Mouse (Mus musculus) brown adipose tissue, adult 24 weeks (tissue): ENCODE data around the gene Bcl2l15. TPM values are rescaled to one million over a fixed set of nuclear protein-coding genes. Genes with fewer than 3 reads are reported as not detected.

ENCODE experiments used
- H3K27ac ChIP-seq: fragments of 200-500 bp; replicated peaks from 2 replicates; pipeline ENCODE4 v1.5.1; 2012; ENCODE audit warnings: low read depth, mild to moderate bottlenecking, low read length
- H3K4me1 ChIP-seq: fragments of 200-500 bp; 2 replicates; pipeline ENCODE4 v1.6.1; 2012; ENCODE audit warnings: low read length, mixed read lengths; ENCODE audit not compliant: control insufficient read depth, insufficient read depth, insufficient read length
- H3K4me3 ChIP-seq: fragments of 200-500 bp; 2 replicates; pipeline ENCODE4 v1.5.1; 2012; ENCODE audit warnings: low read depth, mild to moderate bottlenecking, low read length, moderate library complexity; ENCODE audit not compliant: insufficient read depth
- polyA plus RNA-seq: library from polyadenylated mRNA; stranded (reverse); fragments of >200 nt; gene quantifications from 2 replicates; pipeline ENCODE4 v1.2.4, GENCODE M21; 2012; ENCODE audit not compliant: missing spikeins, insufficient read depth, insufficient read length

Gene Bcl2l15
- polyA plus RNA-seq, 1 experiment, result not detected

DNA sequence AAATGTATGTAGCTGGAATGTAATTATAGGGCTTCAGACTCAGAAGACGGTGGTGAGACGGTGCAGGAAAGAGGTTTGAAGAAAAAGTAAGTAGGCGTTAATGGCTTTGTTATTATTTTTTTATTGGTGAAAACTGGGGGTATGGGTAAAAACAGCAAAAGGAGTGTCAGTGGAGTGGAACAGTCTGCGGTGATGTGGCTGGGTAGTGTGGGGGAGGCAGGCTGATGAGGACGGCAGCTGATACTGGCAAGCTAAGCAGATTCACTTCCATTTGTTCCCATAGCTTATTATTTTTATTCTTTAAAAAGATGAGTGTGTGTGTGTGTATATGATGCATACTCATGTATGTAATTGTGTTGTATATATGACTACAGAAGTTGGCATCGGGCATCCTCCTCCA, 19.1 kb downstream of the Bcl2l15 start:
- no peak overlapping the region for H3K27ac ChIP-seq
- H3K4me1 ChIP-seq, result no peaks in the 10 kb centered on the region
- no peak overlapping the region for H3K4me3 ChIP-seq

GRCm38 (mm10) chr3:103851882-103852281, 19.5 kb downstream of the Bcl2l15 start:
- no peak overlapping the region for H3K27ac ChIP-seq
- H3K4me3 ChIP-seq, result no peak overlapping the region
- no peaks in the 10 kb centered on the region for H3K4me1 ChIP-seq

DNA sequence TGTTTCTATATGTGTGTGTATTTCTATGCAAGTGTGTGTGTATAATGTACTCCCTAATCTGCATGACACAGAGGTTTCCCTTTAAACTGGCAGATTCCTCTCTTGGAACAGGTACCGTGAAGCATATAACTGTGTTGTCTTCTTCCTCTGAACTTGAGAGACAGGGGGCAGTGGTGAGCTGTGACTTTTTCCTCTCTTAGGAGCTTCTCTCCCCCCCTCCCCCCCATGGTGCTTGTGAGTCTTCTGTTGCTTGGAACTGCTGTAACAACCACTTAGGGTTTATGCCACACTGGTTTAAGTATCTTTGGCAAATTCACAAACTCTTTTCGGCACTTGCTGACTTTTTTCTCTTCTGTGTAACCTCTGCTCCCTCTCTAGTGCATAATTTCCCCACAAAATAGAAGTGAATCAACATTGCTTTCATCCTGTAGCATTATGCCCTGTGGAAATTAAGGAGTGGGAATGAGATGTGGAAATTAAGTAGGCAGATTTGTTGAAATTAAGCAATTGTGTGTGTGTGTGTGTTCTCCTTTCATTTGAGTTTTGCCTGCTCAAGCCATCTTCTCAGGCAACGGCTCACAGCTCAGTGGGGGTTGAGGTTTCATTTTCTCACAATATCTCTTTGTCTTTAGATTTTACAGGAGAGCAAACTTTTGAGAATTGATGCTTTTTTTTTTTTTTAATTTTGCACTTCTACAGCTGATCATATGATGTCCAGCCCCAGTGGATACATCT, 20.3 kb downstream of the Bcl2l15 start:
- Histone ChIP-seq H3K4me1 (no peaks in the 10 kb centered on the region), H3K4me3 (no peak overlapping the region), H3K27ac (no peak overlapping the region)

DNA sequence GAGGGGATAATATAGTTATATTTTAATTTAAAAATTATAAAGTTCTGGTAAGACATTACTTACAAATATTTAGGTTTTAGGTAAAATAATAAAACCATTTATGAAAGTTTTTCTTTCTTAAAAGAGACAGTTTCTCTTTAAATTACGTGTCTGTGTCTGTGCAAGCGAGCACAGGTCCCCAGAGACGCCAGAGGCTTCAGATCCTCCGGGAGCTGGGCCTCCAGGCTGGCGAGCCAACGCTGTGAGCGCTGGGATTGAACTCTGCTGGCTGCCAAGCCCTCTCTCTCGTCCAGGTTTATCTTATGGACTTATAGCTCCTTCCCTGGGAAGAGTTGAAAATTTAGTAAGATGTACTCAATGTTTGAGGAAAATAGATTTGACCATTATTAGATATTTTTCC, 21.4 kb downstream of the Bcl2l15 start:
- no peak overlapping the region for H3K27ac ChIP-seq
- no peaks in the 10 kb centered on the region for H3K4me1 ChIP-seq

DNA sequence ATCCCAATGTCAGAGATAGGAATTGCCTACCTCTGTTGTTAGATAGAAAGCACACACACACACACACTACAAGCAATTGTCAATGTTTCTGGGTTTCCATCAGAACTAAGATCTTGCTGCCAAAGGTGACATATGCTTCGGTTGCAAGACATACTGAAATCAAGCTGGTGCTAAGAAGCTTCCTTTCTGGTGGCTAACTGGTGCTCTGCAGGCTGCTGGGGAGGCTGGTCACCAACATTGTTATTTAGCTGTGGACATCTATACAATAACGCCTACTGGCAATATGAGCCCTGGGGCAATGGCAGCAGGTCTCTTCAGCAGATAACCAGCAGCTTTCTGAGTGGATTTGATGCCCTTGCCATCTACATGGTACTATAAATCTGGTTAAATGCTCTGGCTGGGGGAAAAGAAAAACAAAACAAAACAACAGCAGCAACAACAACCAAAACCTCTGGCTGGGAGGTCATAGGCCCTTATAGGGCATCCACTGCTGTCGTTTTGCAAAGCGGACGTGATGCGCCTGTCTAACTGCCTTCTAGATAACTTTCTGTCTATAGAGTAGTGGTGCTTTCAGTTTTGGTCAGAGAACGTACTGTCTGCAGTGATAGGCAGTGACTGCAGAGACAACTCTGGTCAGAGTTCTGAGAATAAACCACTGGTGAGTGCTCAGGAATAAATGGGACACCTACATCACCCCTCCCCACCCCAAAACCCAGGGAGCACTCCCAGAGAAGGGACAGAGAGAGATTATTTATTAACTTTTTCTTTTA, 24.8 kb downstream of the Bcl2l15 start:
- Histone ChIP-seq H3K4me1 (no peaks in the 10 kb centered on the region), H3K4me3 (no peak overlapping the region), H3K27ac (no peak overlapping the region)

More for the DNA sequence above, 21.4 kb downstream of the Bcl2l15 start:
- no peak overlapping the region for H3K4me3 ChIP-seq

GRCm38 (mm10) chr3:103857977-103858563, 25.7 kb downstream of the Bcl2l15 start:
- H3K27ac ChIP-seq, result peak overlapping the region; percentile 0; the same call in 1 of the 2 replicates
- H3K4me1 ChIP-seq, result no peaks in the 10 kb centered on the region
- H3K4me3 ChIP-seq, result no peak overlapping the region

- peak within 1 kb of the TSS; percentile 33 for H3K4me3 ChIP-seq
- no peaks in the 10 kb centered on the region for H3K4me1 ChIP-seq
- peak within 1 kb of the TSS; percentile 80 for H3K27ac ChIP-seq
Observed at GRCm38 (mm10) chr3:103858881-103859801, 26.7 kb downstream of the Bcl2l15 start, which contains the start of gene Ptpn22. Gene Ptpn22, plus strand, starts transcription at chr3:103859795.

DNA sequence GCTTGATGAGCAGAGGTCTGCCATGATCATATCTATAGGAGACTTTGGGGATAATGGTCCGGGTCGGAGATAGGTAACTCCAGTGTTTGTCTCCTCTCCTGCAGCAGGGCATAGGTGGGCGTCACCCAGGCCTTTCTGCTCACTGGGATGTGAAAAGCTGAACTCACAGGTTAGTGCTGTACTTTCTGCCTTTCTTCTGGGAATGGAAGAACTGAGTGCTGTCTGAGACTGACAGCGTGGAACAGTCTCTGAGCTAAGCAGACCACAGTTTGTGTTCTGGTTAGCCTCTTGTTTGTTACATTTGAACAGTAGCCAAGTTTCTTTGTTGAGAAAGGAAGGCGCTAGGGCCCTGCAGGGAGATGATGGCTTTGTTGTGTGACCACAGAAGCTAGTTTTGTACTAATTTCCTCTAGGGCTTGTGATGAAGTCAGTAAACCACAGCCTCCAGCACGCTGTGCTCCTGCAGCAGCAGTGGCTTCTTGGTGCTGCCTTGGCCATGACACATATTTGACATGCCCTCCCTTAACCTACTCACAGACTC, 27.5 kb downstream of the Bcl2l15 start:
- H3K27ac ChIP-seq, result peak overlapping the region; percentile 70
- no peaks in the 10 kb centered on the region for H3K4me1 ChIP-seq
- H3K4me3 ChIP-seq, result peak overlapping the region; percentile 33

DNA sequence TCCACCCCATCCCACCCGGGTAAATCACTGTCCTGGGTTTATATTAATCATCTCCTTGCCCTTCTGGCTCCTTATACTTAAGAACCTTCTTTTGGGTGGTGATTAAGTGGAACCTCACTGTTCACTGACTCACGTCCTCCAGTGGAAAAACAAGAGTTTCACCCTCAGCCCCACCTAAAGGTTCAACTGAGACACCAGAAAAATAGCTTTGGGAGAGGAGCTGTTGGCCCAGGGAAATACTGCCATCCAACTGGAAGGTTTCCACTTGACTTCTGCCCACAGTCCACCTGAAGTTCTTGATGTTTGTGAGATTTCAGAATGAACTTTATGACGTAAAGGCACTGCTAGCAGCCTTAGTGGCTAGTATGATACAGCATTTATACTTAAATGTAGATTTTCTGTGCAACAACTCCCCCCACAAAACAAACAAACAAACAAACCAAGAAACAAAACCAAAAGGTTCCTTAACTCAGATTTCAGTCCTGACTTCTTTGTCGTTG, 30.4 kb downstream of the Bcl2l15 start:
- no peak overlapping the region for H3K4me3 ChIP-seq
- no peaks in the 10 kb centered on the region for H3K4me1 ChIP-seq
- no peak overlapping the region for H3K27ac ChIP-seq

DNA sequence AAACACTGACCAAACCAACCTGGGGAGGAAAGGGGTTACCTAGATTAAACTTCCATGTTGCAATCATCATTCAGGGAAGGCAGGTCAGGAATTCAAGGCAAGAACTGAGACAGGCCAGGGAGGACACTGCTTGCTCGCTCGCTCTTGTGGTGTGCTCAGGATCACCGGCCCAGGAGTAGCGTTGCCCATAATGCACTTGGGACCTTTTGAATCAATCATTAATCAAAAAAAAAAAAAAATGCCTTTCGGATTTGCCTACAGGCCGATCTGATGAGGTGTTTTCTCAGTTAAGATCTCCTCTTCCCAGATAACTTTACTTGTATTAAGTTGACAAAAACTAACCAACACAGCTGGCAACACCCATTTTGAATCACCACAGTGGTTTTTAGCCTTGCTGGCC, 31.8 kb downstream of the Bcl2l15 start:
- no peak overlapping the region for H3K4me3 ChIP-seq
- H3K27ac ChIP-seq, result no peak overlapping the region
- no peaks in the 10 kb centered on the region for H3K4me1 ChIP-seq

DNA sequence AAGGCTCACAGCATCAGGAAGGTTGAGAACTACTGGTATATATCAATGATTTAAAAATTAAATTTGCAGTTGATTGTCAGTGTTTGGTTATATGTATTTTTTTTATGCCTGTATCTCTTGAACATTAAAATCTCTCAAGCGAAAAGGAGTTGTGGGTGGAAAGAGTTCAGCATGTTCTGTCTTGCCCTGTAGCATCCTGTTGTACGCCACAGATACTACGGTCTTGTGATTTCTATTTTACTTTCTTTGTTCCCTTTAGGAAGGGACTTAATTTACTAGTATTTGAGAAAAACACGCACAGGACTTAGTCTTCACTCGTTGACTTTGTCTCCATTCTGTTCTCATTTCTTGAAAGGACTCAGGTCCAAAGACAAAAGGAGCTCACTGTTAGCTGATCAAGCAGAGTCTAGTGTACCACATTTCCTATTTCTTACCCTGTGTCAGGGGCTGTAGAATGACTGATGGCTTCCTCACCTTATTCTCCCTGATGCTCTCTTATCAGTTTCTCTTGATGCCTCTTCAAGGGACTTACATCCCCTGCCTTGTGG, 35.1 kb downstream of the Bcl2l15 start:
- Histone ChIP-seq H3K27ac (no peak overlapping the region), H3K4me3 (no peak overlapping the region), H3K4me1 (no peaks in the 10 kb centered on the region)

- Histone ChIP-seq H3K27ac (no peak overlapping the region), H3K4me3 (no peak overlapping the region)
Observed at GRCm38 (mm10) chr3:103868008-103868407, 35.6 kb downstream of the Bcl2l15 start.

GRCm38 (mm10) chr3:103872663-103873098, 40.3 kb downstream of the Bcl2l15 start:
- no peaks in the 10 kb centered on the region for H3K4me1 ChIP-seq
- no peak overlapping the region for H3K27ac ChIP-seq
- no peak overlapping the region for H3K4me3 ChIP-seq

More at GRCm38 (mm10) chr3:103868008-103868407, 35.6 kb downstream of the Bcl2l15 start:
- no peaks in the 10 kb centered on the region for H3K4me1 ChIP-seq

DNA sequence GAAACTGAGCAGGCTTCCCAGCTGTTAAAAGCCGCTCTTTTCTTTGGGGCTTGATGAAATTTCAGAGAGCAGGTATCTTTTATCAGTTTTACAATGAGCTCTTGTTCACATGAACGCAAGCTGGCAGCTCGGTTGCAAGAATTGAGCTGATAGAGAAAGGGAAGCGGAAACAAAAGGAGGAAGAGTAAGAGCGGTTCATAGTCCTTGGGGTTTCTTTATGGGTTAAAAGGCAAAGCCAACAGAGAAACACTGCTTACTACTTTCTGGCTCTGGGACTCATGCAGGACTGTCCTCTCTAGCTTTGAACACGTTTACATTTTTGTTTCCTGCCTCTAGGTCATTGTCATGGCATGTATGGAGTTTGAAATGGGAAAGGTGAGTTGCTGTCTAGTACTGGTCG, 41.9 kb downstream of the Bcl2l15 start:
- H3K27ac ChIP-seq, result no peak overlapping the region
- no peaks in the 10 kb centered on the region for H3K4me1 ChIP-seq
- H3K4me3 ChIP-seq, result no peak overlapping the region
